Mouse (Mus musculus) CD4-positive, CD25-positive, alpha-beta regulatory T cell, adult 9 weeks (primary cell): ENCODE data around the gene Slc22a1. TPM values are rescaled to one million over a fixed set of nuclear protein-coding genes. Genes with fewer than 3 reads are reported as not detected.

Experiments
- polyA plus RNA-seq: library from polyadenylated mRNA; unstranded; fragments of 100-300 nt; shearing (Covaris generic); gene quantifications from one replicate; pipeline ENCODE4 v1.2.1, GENCODE M21; 2017

Gene Slc22a1
- polyA plus RNA-seq: not detected

GRCm38 (mm10) chr17:12675646-12676045 lies at the start of gene Slc22a1:
Gene Slc22a1 (minus strand): TSS chr17:12675829.

Other genes starting within 250 kb of the Slc22a1 start
- gene Slc22a3, start 168.1 kb downstream of the Slc22a1 start, polyA plus RNA-seq: not detected
- gene Slc22a2, start 91.7 kb downstream of the Slc22a1 start, polyA plus RNA-seq: 5.0 TPM
- gene Igf2r, start 93.8 kb upstream of the Slc22a1 start, polyA plus RNA-seq: 34.5 TPM
- gene Mas1, start 192.3 kb upstream of the Slc22a1 start, polyA plus RNA-seq: not detected
- gene Mrgprh, start 200.2 kb upstream of the Slc22a1 start, polyA plus RNA-seq: not detected
- gene Pnldc1, start 234.4 kb upstream of the Slc22a1 start, polyA plus RNA-seq: 0.41 TPM
- gene Tcp1, start 239.9 kb upstream of the Slc22a1 start, polyA plus RNA-seq: 255 TPM
- gene Mrpl18, start 240.5 kb upstream of the Slc22a1 start, polyA plus RNA-seq: 164 TPM